Mouse (Mus musculus): Measurements from ENCODE around the gene Srpk2. TPM values are rescaled to one million over a fixed set of nuclear protein-coding genes. Genes with fewer than 3 reads are reported as not detected.

The Srpk2 gene
- total and polyA plus RNA-seq, 3 experiments = 11.2 to 41.7 (median 16.9) TPM

- Histone ChIP-seq H3K9me3 (replicated peaks; ENCODE audit: insufficient read depth, low read length) (no peaks in the 10 kb centered on the region), H3K4me1 (ENCODE audit: control insufficient read depth in 1 of 2, insufficient read depth in 2 of 2, low read length in 2 of 2) (peaks cover 2 to 5% of the 10 kb centered on the region in 2 experiments; a peak in 2 of 4 replicates), H3K36me3 (ENCODE audit: control insufficient read depth in 1 of 2, insufficient read depth in 2 of 2, low read length in 2 of 2) (peaks cover 0 to 10% of the 10 kb centered on the region in 2 experiments; a peak in 2 of 4 replicates), H3K27ac (ENCODE audit: control insufficient read depth, low read depth, low read length) (no peak overlapping the region), H3K4me3 (ENCODE audit: control insufficient read depth in 1 of 2, insufficient read depth in 1 of 2, low read depth in 2 of 2, low read length in 2 of 2) (no peak overlapping the region), H3K79me2 (ENCODE audit: control insufficient read depth, insufficient read depth, low read length, poor library complexity) (peaks cover 4% of the 10 kb centered on the region; the same call in 1 of the 2 replicates), H3K9ac (ENCODE audit: control insufficient read depth, low read depth, low read length, poor library complexity, severe bottlenecking) (no peak overlapping the region), H3K27me3 (ENCODE audit: control insufficient read depth in 1 of 2, insufficient read depth in 2 of 2, low read length in 2 of 2) (no peaks in the 10 kb centered on the region)
- no peak for DNase-seq (ENCODE audit: low read depth, low spot score)
- TF ChIP-seq TBP (IDR thresholded peaks at IDR 0.05; ENCODE audit: low read depth, low read length) = no peak
- TF ChIP-seq MAFK (IDR thresholded peaks at IDR 0.05; ENCODE audit: borderline replicate concordance, low read depth, low read length) = 0 out of 2 replicates have a peak, but pooled peaks have one; percentile 55
Measured at GRCm38 (mm10) chr5:23677883-23678282, 6.5 kb downstream of the Srpk2 start.

- DNase-seq (ENCODE audit: low read depth, low spot score) = no peak
- Histone ChIP-seq H3K9me3 (replicated peaks; ENCODE audit: insufficient read depth, low read length) (no peaks in the 10 kb centered on the region), H3K36me3 (ENCODE audit: control insufficient read depth in 1 of 2, insufficient read depth in 2 of 2, low read length in 2 of 2) (peaks cover 0 to 10% of the 10 kb centered on the region in 2 experiments; a peak in 2 of 4 replicates), H3K4me3 (ENCODE audit: control insufficient read depth in 1 of 2, insufficient read depth in 1 of 2, low read depth in 2 of 2, low read length in 2 of 2) (peak overlapping the region in 1 of 2 experiments; percentile 95; a peak in 2 of 4 replicates), H3K27me3 (ENCODE audit: control insufficient read depth in 1 of 2, insufficient read depth in 2 of 2, low read length in 2 of 2) (no peaks in the 10 kb centered on the region), H3K27ac (ENCODE audit: control insufficient read depth, low read depth, low read length) (no peak overlapping the region), H3K4me1 (ENCODE audit: control insufficient read depth in 1 of 2, insufficient read depth in 2 of 2, low read length in 2 of 2) (peaks cover 2 to 5% of the 10 kb centered on the region in 2 experiments; a peak in 2 of 4 replicates), H3K9ac (ENCODE audit: control insufficient read depth, low read depth, low read length, poor library complexity, severe bottlenecking) (no peak overlapping the region), H3K79me2 (ENCODE audit: control insufficient read depth, insufficient read depth, low read length, poor library complexity) (peaks cover 5% of the 10 kb centered on the region)
- no peak for TF ChIP-seq CTCF (IDR thresholded peaks at IDR 0.05 in 2 of 3, conservative IDR thresholded peaks at IDR 0.05 in 1 of 3; ENCODE audit: control insufficient read depth in 1 of 3, insufficient read depth in 1 of 3, low read depth in 2 of 3, low read length in 3 of 3, poor library complexity in 1 of 3, severe bottlenecking in 1 of 3)
- no peak for TF ChIP-seq CHD1 (IDR thresholded peaks at IDR 0.05; ENCODE audit: low read depth, low read length)
- 0 out of 2 replicates have a peak, but pooled peaks have one; percentile 29 for TF ChIP-seq ETS1 (IDR thresholded peaks at IDR 0.05; ENCODE audit: low read depth, low read length)
- peak; percentile 75 for TF ChIP-seq ZNF384 (IDR thresholded peaks at IDR 0.05; ENCODE audit: low read depth, low read length)
- TF ChIP-seq GABPA (IDR thresholded peaks at IDR 0.05; ENCODE audit: low read depth, low read length) = peak; percentile 93
- TF ChIP-seq EP300 (IDR thresholded peaks at IDR 0.05; ENCODE audit: low read depth in 1 of 2, low read length in 2 of 2) = peak in 1 of 2 experiments; percentile 21; a peak in 1 of 4 replicates
- TF ChIP-seq ZMIZ1 (IDR thresholded peaks at IDR 0.05; ENCODE audit: low read depth, low read length) = no peak
- no peak for TF ChIP-seq MYC (IDR thresholded peaks at IDR 0.05; ENCODE audit: low read depth, low read length)
- TF ChIP-seq USF2 (IDR thresholded peaks at IDR 0.05; ENCODE audit: borderline replicate concordance in 1 of 2, insufficient read depth in 1 of 2, low read depth in 1 of 2, low read length in 2 of 2) = no peak
- TF ChIP-seq POLR2AphosphoS5 (IDR thresholded peaks at IDR 0.05; ENCODE audit: borderline replicate concordance, low read depth, low read length) = no peak
- TF ChIP-seq MAX (IDR thresholded peaks at IDR 0.05; ENCODE audit: low read length) = no peak; the same call in 1 of the 2 replicates
- TF ChIP-seq POLR2AphosphoS2 (IDR thresholded peaks at IDR 0.05; ENCODE audit: low read length) = no peak
- no peak for TF ChIP-seq HCFC1 (IDR thresholded peaks at IDR 0.05; ENCODE audit: low read depth, low read length)
- TF ChIP-seq MYB (IDR thresholded peaks at IDR 0.05; ENCODE audit: low read depth, low read length) = 0 out of 2 replicates have a peak, but pooled peaks have one; percentile 1
- no peak for TF ChIP-seq CHD2 (IDR thresholded peaks at IDR 0.05; ENCODE audit: low read length)
- no peak for TF ChIP-seq UBTF (IDR thresholded peaks at IDR 0.05; ENCODE audit: borderline replicate concordance, insufficient read depth, low read depth, low read length)
- peak; percentile 71; the same call in 1 of the 2 replicates for TF ChIP-seq MAFK (IDR thresholded peaks at IDR 0.05; ENCODE audit: borderline replicate concordance, low read depth, low read length)
- peak; percentile 84 for TF ChIP-seq RCOR1 (IDR thresholded peaks at IDR 0.05; ENCODE audit: low read depth, low read length)
Measured at GRCm38 (mm10) chr5:23677072-23677453, 7.4 kb downstream of the Srpk2 start.
